Mouse (Mus musculus): ENCODE results near the gene Ier5l.

Gene Ier5l

GRCm38 (mm10) chr2:30440701-30441517 lies 33.1 kb downstream of the Ier5l start:
- DNase-seq = peak; percentile 90

- DNase-seq = no peak
Measured at GRCm38 (mm10) chr2:30440211-30440700, 33.8 kb downstream of the Ier5l start.

- DNase-seq = no peak
Measured at GRCm38 (mm10) chr2:30439631-30440030, 34.4 kb downstream of the Ier5l start.

GRCm38 (mm10) chr2:30437791-30438190 lies 36.2 kb downstream of the Ier5l start:
- DNase-seq = no peak

GRCm38 (mm10) chr2:30436809-30437208 lies 37.2 kb downstream of the Ier5l start:
- no peak for DNase-seq

GRCm38 (mm10) chr2:30436156-30436545 lies 37.9 kb downstream of the Ier5l start:
- DNase-seq = peak; percentile 79

GRCm38 (mm10) chr2:30435326-30436155 lies 38.5 kb downstream of the Ier5l start:
- DNase-seq = peak; percentile 65

- DNase-seq = no peak
Measured at GRCm38 (mm10) chr2:30429156-30429555, 44.9 kb downstream of the Ier5l start.

All from kidney, adult 11 months (tissue).